Mouse (Mus musculus): ENCODE results near the gene Zhx3.

Zhx3 gene

GRCm38 (mm10) chr2:160746637-160747036, 126.2 kb downstream of the Zhx3 start:
- DNase-seq, result no peak

GRCm38 (mm10) chr2:160745497-160745896, 127.3 kb downstream of the Zhx3 start:
- no peak for DNase-seq

- no peak for DNase-seq
Measured at GRCm38 (mm10) chr2:160744823-160745210, 128.0 kb downstream of the Zhx3 start.

- DNase-seq, result peak; percentile 84 to 90
Measured at GRCm38 (mm10) chr2:160744040-160744822, 128.6 kb downstream of the Zhx3 start.

- DNase-seq, result peak in 1 of 2 experiments; percentile 39
Measured at GRCm38 (mm10) chr2:160742161-160742609, 130.6 kb downstream of the Zhx3 start.

GRCm38 (mm10) chr2:160741580-160741979, 131.2 kb downstream of the Zhx3 start:
- DNase-seq, result peak in 1 of 2 experiments; percentile 44

- peak in 1 of 2 experiments; percentile 31 for DNase-seq
Measured at GRCm38 (mm10) chr2:160740521-160741156, 132.2 kb downstream of the Zhx3 start.

GRCm38 (mm10) chr2:160739647-160740356, 133.0 kb downstream of the Zhx3 start:
- peak; percentile 51 to 77 for DNase-seq

- peak in 1 of 2 experiments; percentile 58 for DNase-seq
Measured at GRCm38 (mm10) chr2:160738354-160738753, 134.4 kb downstream of the Zhx3 start.

- DNase-seq, result no peak
Measured at GRCm38 (mm10) chr2:160736466-160736865, 136.3 kb downstream of the Zhx3 start.

GRCm38 (mm10) chr2:160735706-160736310, 137.0 kb downstream of the Zhx3 start:
- no peak for DNase-seq

- no peak for DNase-seq
Measured at GRCm38 (mm10) chr2:160734331-160734730, 138.5 kb downstream of the Zhx3 start.

GRCm38 (mm10) chr2:160733131-160733531, 139.7 kb downstream of the Zhx3 start:
- DNase-seq, result no peak

GRCm38 (mm10) chr2:160732420-160732995, 140.3 kb downstream of the Zhx3 start:
- no peak for DNase-seq

- DNase-seq, result peak; percentile 78 to 90
Measured at GRCm38 (mm10) chr2:160731839-160732261, 140.9 kb downstream of the Zhx3 start.

- DNase-seq, result peak; percentile 97
Measured at GRCm38 (mm10) chr2:160731117-160731838, 141.5 kb downstream of the Zhx3 start, which contains the start of gene Plcg1. Plcg1 (plus strand) TSS chr2:160731300.

GRCm38 (mm10) chr2:160730797-160731116, 142.0 kb downstream of the Zhx3 start:
- no peak for DNase-seq

- peak; percentile 60 to 70 for DNase-seq
Measured at GRCm38 (mm10) chr2:160729851-160730796, 142.7 kb downstream of the Zhx3 start.

GRCm38 (mm10) chr2:160729436-160729835, 143.4 kb downstream of the Zhx3 start:
- DNase-seq, result no peak

GRCm38 (mm10) chr2:160728972-160729371, 143.8 kb downstream of the Zhx3 start:
- DNase-seq, result no peak

Measured in kidney, postnatal 25 days (tissue).